Mouse (Mus musculus) liver, embryonic 13.5 days (tissue): Measurements from ENCODE around the gene Ankrd52. TPM values are rescaled to one million over a fixed set of nuclear protein-coding genes. Genes with fewer than 3 reads are reported as not detected.

Experiments
- ATAC-seq: fragments of 200-750 bp; cut with Nextera tagmentation; 2 replicates; pipeline ENCODE4 v1.8.0; 2017; ENCODE audit warnings: low read depth, mild to moderate bottlenecking, moderate number of reproducible peaks, moderate library complexity
- DNase-seq: peaks from one replicate; pipeline ENCODE4 v3.0.0; 2022
- H3K27ac ChIP-seq: fragments of 300-500 bp; sonication (generic); 2 replicates; pipeline ENCODE4 v1.5.1; 2015; ENCODE audit warnings: moderate library complexity, mild to moderate bottlenecking, inconsistent platforms
- H3K27me3 ChIP-seq: fragments of 300-500 bp; sonication (generic); 2 replicates; pipeline ENCODE4 v1.6.1; 2015; ENCODE audit warnings: mild to moderate bottlenecking, inconsistent platforms
- H3K36me3 ChIP-seq: fragments of 300-500 bp; sonication (generic); 2 replicates; pipeline ENCODE4 v1.6.1; 2015; ENCODE audit warnings: mild to moderate bottlenecking, inconsistent platforms
- H3K4me1 ChIP-seq: fragments of 300-500 bp; sonication (generic); replicated peaks from 2 replicates; pipeline ENCODE4 v1.6.1; 2015; ENCODE audit warnings: inconsistent platforms
- H3K4me2 ChIP-seq: fragments of 300-500 bp; sonication (generic); 2 replicates; pipeline ENCODE4 v1.6.1; 2015; ENCODE audit warnings: inconsistent platforms, mild to moderate bottlenecking, moderate library complexity
- H3K4me3 ChIP-seq: fragments of 300-500 bp; sonication (generic); replicated peaks from 2 replicates; pipeline ENCODE4 v1.5.1; 2015; ENCODE audit warnings: mild to moderate bottlenecking, inconsistent platforms
- H3K9ac ChIP-seq: fragments of 300-500 bp; sonication (generic); 2 replicates; pipeline ENCODE4 v1.6.1; 2015; ENCODE audit warnings: mild to moderate bottlenecking, inconsistent platforms
- H3K9me3 ChIP-seq: fragments of 300-500 bp; sonication (generic); replicated peaks from 2 replicates; pipeline ENCODE4 v1.6.1; 2016; ENCODE audit warnings: inconsistent platforms
- WGBS: fragments of 180-500 bp; shearing (Covaris S2); methylation state at CpG from one replicate; pipeline ENCODE4 v1.1.7; 2015; ENCODE audit not compliant: insufficient replicate concordance; 5-methylcytosine and 5-hydroxymethylcytosine counted together
- polyA plus RNA-seq: library from polyadenylated mRNA; unstranded; fragments of >200 nt; fragmentation: Nextera tagmentation; extraction: Ambion mirVana; gene quantifications from 2 replicates; pipeline ENCODE4 v1.2.1, GENCODE M21; 2015

The Ankrd52 gene
- polyA plus RNA-seq, 1 experiment from 2014 or later, result 5.0 TPM

GRCm38 (mm10) chr10:128403931-128404330 lies 27.0 kb downstream of the Ankrd52 start:
- Histone ChIP-seq H3K27me3 (no peaks in the 10 kb centered on the region), H3K4me3 (no peak overlapping the region), H3K27ac (no peak overlapping the region; the same call in 1 of the 2 replicates), H3K4me2 (no peak overlapping the region), H3K9ac (no peak overlapping the region), H3K9me3 (no peaks in the 10 kb centered on the region), H3K36me3 (peaks cover 28% of the 10 kb centered on the region), H3K4me1 (peaks cover 15% of the 10 kb centered on the region)
- ATAC-seq, result no peak
- DNase-seq, result no peak
- WGBS, result 79% methylated on average over 7 of the region's 7 CpGs

DNA sequence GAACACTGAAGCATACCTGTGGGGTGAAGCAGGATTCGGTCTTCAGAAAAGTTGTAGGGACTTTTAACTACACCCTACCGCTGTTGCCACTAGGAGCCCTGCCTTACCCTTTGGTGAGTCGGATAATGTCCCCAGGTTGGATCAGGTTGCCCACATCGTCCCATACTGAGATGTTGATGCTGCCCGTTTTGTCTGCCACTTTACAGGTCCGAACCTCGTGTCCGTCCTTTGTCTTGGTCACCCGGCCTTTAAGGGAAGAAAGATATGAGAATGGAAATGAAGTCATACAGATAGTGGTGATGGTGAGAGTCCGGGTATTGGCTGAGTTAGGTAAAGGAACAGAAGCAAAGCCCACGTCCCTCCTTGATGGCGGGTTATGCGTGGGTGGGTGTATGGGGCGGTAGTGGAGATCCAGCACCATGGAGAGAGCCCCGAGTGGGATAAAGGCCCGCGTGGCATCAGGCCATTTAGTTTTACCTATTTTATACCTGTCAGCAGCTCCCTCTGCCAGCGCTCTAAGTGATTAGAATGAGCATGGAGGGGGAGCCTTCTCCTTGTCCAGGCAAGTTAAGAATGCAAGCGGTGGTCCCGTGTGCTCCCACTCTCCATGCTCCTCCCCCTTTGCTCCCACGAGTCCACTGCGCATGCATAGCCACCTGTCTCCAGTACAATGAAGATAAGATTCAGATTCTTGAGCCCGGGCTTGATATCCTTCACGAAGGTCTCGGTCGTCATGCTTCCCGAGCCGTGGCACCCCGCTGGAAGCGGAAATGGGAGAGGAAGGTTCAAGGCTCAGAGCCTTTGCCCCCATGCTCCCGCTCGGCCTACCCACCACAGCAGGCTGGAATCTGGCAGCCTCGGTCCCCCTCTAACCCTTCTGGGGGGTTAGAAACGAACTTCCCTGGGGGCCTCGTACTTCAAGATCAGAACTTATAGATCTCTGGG lies 31.9 kb downstream of the Ankrd52 start:
- Histone ChIP-seq H3K9ac (peak overlapping the region; percentile 85), H3K4me2 (peak overlapping the region; percentile 87), H3K27ac (peak overlapping the region; percentile 81), H3K9me3 (no peaks in the 10 kb centered on the region), H3K4me1 (peaks cover 47% of the 10 kb centered on the region), H3K27me3 (no peaks in the 10 kb centered on the region), H3K4me3 (peak overlapping the region; percentile 84), H3K36me3 (peaks cover 22% of the 10 kb centered on the region)
- ATAC-seq, result no peak
- 15% methylated on average over 35 of the region's 35 CpGs for WGBS
- no peak for DNase-seq

DNA sequence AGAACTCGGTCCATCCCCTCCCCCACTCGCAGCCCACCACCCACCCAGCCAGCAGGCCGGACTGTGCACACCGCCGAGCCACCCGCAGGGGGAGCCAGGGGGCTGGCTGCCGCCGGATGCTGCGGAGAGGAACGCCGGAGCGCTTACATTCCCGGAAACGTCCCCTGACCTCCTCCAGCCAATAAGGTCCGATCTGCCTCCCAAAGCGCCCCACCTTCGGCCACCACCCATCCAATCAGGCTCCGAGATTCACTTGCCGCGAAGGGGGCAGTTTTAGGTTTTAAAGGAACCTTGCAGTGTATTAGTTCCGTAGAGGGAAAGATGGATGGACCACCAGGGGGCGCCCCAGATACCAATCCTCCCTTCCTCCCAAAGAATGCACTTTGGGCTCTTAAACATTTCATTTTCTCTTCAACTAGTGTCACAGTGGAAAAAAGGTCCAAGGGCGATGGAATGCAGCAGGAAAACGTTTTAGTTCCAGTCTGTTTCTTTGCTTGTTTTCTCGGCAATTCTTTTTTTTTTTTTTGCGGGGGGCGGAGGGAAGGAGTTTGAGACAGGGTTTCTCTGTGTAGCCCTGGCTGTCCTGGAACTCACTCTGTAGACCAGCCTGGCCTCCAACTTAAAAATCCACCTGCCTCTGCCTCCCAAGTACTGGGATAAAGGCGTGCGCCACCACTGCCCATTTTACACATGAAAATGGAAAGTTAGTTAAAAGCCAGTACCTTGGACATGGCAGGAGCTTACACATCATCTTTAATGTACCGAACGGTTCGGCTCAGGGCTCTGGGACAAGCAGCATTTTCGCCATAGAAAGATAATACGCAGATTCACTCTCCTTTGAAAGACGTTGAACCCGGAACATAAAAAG lies 33.0 kb downstream of the Ankrd52 start:
- H3K27ac ChIP-seq, result peak overlapping the region; percentile 81
- no peaks in the 10 kb centered on the region for H3K9me3 ChIP-seq
- 4% methylated on average over 36 of the region's 36 CpGs for WGBS
- peak overlapping the region; percentile 84 for H3K4me3 ChIP-seq
- DNase-seq (peak; percentile 98), ATAC-seq (peak; percentile 86)
- peak overlapping the region; percentile 88 for H3K9ac ChIP-seq
- H3K27me3 ChIP-seq, result no peaks in the 10 kb centered on the region
- H3K4me2 ChIP-seq, result peak overlapping the region; percentile 87
- peaks cover 57% of the 10 kb centered on the region for H3K4me1 ChIP-seq
- H3K36me3 ChIP-seq, result peaks cover 26% of the 10 kb centered on the region

GRCm38 (mm10) chr10:128410560-128410845 lies 33.6 kb downstream of the Ankrd52 start:
- Histone ChIP-seq H3K4me1 (peaks cover 60% of the 10 kb centered on the region), H3K9me3 (no peaks in the 10 kb centered on the region), H3K36me3 (peaks cover 31% of the 10 kb centered on the region), H3K9ac (peak overlapping the region; percentile 88), H3K4me2 (peak overlapping the region; percentile 87), H3K27ac (peak overlapping the region; percentile 80), H3K4me3 (peak overlapping the region; percentile 84), H3K27me3 (no peaks in the 10 kb centered on the region)
- ATAC-seq (no peak), DNase-seq (no peak)
- WGBS, result 27% methylated on average over 4 of the region's 4 CpGs

DNA sequence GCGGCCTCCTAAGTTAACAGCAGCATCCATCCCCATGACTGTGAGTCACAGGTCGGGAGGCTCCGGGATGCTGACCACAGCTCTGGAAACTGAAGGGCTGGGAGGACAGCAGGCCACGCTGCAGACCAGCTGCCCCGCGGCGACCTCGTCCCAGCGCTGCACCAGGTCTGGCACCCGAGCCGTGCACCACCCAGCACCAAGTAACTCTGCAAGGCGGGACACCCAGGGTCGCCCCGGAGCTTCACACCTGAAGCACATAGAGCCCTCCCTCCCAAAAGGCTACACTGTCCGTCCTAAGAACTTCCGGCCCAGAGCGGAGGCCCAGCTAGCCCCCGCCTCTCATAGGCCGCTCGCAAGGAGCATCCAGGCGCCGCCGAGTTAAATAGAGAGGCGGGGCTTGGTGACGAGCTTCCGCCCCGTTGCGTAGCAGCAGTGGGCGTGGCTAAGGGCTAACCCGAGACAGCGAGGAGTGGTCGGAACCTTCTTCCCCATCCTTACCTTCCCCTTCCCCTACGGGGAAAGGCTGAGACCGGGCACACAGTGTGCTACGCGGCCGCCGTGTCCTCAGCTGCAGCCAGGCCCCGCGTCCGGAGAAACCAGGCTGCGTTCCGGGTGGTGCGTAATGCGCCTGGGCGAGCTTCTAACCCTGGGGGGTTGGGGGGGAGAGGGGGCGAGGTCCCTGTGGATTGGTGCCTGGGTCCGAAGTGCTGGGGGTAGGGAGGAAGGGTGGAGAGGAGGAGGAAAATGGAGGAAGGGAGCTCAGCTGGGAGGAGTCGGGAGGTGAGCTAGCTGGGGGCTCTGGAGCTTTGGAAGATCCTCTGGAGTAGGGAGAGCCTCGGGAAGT lies 34.5 kb downstream of the Ankrd52 start, which contains the start of the genes Nabp2 and Rnf41:
Gene Nabp2, minus strand, starts transcription at position 282 of the 844 bp plus-strand sequence.
Gene Rnf41, plus strand, starts transcription at position 447 of the 844 bp plus-strand sequence.
- Histone ChIP-seq H3K4me2 (peak within 1 kb of the TSS; percentile 87), H3K4me1 (peaks cover 65% of the 10 kb centered on the region), H3K36me3 (peaks cover 28% of the 10 kb centered on the region), H3K9ac (peak within 1 kb of the TSS; percentile 88), H3K27ac (peak within 1 kb of the TSS; percentile 80), H3K9me3 (no peaks in the 10 kb centered on the region), H3K27me3 (no peaks in the 10 kb centered on the region), H3K4me3 (peak within 1 kb of the TSS; percentile 84)
- WGBS, result under 1% methylated on average over 50 of the region's 50 CpGs
- ATAC-seq, result peak; percentile 83
- peak; percentile 94 for DNase-seq

- WGBS, result under 1% methylated on average over 14 of the region's 14 CpGs
- ATAC-seq (no peak), DNase-seq (no peak)
- peak overlapping the region; percentile 80 for H3K27ac ChIP-seq
- peaks cover 30% of the 10 kb centered on the region for H3K36me3 ChIP-seq
- H3K4me3 ChIP-seq, result peak overlapping the region; percentile 84
- peaks cover 65% of the 10 kb centered on the region for H3K4me1 ChIP-seq
- H3K9ac ChIP-seq, result peak overlapping the region; percentile 88
- H3K9me3 ChIP-seq, result no peaks in the 10 kb centered on the region
- no peaks in the 10 kb centered on the region for H3K27me3 ChIP-seq
- H3K4me2 ChIP-seq, result peak overlapping the region; percentile 87
Observed at GRCm38 (mm10) chr10:128412055-128412381, 35.1 kb downstream of the Ankrd52 start.

- Histone ChIP-seq H3K27ac (peak overlapping the region; percentile 80), H3K27me3 (no peaks in the 10 kb centered on the region), H3K4me3 (peak overlapping the region; percentile 84), H3K9me3 (no peaks in the 10 kb centered on the region), H3K4me1 (peaks cover 65% of the 10 kb centered on the region), H3K36me3 (peaks cover 36% of the 10 kb centered on the region), H3K9ac (peak overlapping the region; percentile 88), H3K4me2 (peak overlapping the region; percentile 87)
- 8% methylated on average over 1 of the region's 1 CpGs for WGBS
- ATAC-seq (no peak), DNase-seq (no peak)
Observed at GRCm38 (mm10) chr10:128412558-128412957, 35.6 kb downstream of the Ankrd52 start.

- ATAC-seq (no peak), DNase-seq (no peak)
- peaks cover 35% of the 10 kb centered on the region for H3K36me3 ChIP-seq
- WGBS, result 54% methylated on average over 1 of the region's 1 CpGs
- H3K9me3 ChIP-seq, result no peaks in the 10 kb centered on the region
- peak overlapping the region; percentile 84; the same call in 1 of the 2 replicates for H3K4me3 ChIP-seq
- peak overlapping the region; percentile 87 for H3K4me2 ChIP-seq
- no peak overlapping the region for H3K27ac ChIP-seq
- H3K27me3 ChIP-seq, result no peaks in the 10 kb centered on the region
- peak overlapping the region; percentile 88; the same call in 1 of the 2 replicates for H3K9ac ChIP-seq
- peaks cover 61% of the 10 kb centered on the region for H3K4me1 ChIP-seq
Observed at GRCm38 (mm10) chr10:128413076-128413475, 36.2 kb downstream of the Ankrd52 start.

- ATAC-seq (no peak), DNase-seq (no peak)
Observed at GRCm38 (mm10) chr10:128414848-128415247, 37.9 kb downstream of the Ankrd52 start.

GRCm38 (mm10) chr10:128422426-128422825 lies 45.5 kb downstream of the Ankrd52 start:
- ATAC-seq (no peak), DNase-seq (no peak)
- no peak overlapping the region for H3K4me3 ChIP-seq
- peaks cover 7% of the 10 kb centered on the region for H3K4me1 ChIP-seq
- no peak overlapping the region for H3K9ac ChIP-seq
- H3K27ac ChIP-seq, result no peak overlapping the region
- H3K4me2 ChIP-seq, result no peak overlapping the region
- peaks cover 54% of the 10 kb centered on the region for H3K36me3 ChIP-seq
- H3K27me3 ChIP-seq, result no peaks in the 10 kb centered on the region
- WGBS, result 56% methylated on average over 5 of the region's 5 CpGs
- no peaks in the 10 kb centered on the region for H3K9me3 ChIP-seq

More at GRCm38 (mm10) chr10:128414848-128415247, 37.9 kb downstream of the Ankrd52 start:
- peaks cover 47% of the 10 kb centered on the region for H3K36me3 ChIP-seq
- H3K27ac ChIP-seq, result no peak overlapping the region
- peaks cover 49% of the 10 kb centered on the region for H3K4me1 ChIP-seq
- no peak overlapping the region for H3K9ac ChIP-seq
- H3K27me3 ChIP-seq, result no peaks in the 10 kb centered on the region
- 78% methylated on average over 5 of the region's 5 CpGs for WGBS
- H3K9me3 ChIP-seq, result no peaks in the 10 kb centered on the region
- H3K4me3 ChIP-seq, result no peak overlapping the region
- H3K4me2 ChIP-seq, result no peak overlapping the region
